Mouse (Mus musculus): ENCODE results near the gene Wbp2. TPM values are rescaled to one million over a fixed set of nuclear protein-coding genes. Genes with fewer than 3 reads are reported as not detected.
"Not testable (repeated sequence)": the region's sequence is repeated elsewhere in the genome, so short reads cannot be mapped to it uniquely, and the experiment has no call there.

Gene Wbp2
- total RNA-seq, 2 experiments from 2014 or later = 388 to 420 TPM

DNA sequence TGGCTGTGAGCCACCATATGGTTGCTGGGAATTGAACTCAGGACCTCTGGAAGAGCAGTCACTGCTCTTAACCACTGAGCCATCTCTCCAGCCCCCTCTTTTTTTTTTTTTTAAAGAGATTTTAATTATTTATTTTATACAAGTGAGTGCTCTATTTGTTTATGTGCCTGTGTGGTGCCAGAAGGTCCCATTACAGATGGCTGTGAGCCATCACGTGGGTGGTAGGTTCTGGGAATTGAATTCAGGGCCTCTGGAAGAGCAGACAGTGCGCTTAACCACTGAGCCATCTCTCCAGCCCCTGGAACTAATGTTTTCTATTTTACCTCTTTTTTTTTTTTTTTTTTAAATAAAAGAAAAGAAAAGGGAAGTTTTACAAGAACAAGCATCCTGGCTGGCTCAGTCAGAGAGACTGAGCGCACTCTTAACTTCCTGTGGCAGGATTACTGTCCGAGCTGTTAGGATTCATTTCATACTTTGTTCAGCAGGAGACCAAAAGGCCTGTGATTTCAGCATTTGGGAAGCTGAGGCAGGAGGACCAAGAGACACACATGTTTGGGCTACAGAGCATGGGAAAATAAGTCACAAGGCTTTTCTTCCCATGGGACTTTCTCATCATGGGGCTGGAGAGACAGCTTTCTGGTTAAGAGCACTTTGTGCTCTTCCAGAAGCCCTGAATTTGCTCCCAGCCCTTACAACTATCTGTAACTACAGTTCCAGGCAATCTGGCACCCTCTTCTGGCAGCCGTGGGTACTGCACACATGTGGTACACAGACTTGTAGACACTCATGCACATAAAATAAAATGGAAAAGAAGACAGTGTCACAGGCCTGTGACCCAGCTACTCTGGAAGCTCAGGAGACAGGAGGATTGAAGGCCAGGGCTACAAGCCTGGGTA, 9.7 kb upstream of the Wbp2 start:
- DNase-seq (ENCODE audit: low spot score in 2 of 2) = no peak
- intact Hi-C loops (cut with DNase I) = no loop called here

DNA sequence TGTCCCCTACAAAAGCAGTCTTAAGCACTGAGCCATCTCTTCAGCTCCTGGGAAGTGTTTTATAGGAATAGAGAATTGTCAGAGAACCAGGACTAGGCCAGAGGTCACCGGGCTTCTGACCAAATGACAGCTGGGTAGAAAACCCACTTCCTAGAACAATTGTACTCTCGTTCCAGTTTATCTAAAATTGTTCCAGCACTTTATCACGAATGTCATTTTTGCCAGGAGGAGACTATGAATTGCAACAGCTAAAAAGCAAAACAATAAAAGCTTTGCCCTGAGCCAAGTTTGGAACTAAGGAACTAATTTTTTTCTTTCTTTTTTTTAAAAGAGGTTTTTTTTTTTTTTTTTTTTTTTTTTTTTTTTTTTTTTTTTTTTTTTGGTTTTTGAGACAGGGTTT, 8.8 kb upstream of the Wbp2 start:
- DNase-seq (ENCODE audit: low spot score in 2 of 2) = no peak
- intact Hi-C loops (cut with DNase I) = no loop called here

DNA sequence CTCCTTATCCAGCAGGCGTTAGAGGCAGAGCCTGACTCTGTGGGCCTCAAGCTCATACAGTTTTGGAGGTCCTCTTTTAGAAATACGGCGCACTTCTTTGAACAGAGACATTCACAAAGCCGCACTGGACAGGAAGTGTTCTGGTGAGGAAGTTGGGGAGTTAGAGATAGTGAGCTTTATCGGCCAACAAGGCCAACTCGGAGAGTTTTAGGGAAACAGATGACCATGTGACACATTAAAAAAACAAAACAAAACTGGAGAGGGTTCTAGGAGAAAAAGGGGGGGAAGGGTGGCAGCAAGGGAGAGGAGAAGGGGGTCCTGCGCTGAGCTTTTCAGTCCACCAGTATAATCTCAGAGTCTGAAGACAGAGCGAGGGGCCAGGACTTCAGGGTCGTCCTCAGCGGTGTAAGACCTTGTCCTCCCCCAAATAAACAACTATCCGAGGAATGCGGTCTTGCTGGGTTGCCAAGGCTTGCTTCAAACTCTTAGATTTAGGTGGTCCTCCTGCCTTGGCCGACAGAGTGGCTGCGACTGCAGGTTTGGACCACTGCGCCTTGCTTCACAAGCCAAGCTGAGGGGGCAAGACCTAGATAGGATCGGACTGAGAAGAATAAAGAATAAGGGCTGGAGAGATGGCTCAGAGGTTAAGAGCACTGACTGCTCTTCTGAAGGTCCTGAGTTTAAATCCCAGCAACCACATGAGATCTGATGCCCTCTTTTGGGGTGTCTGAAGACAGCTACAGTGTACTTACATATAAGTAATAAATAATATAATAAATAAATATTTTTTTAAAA, 7.2 kb upstream of the Wbp2 start:
- DNase-seq (ENCODE audit: low spot score in 2 of 2) = no peak
- intact Hi-C loops (cut with DNase I) = no loop called here

DNA sequence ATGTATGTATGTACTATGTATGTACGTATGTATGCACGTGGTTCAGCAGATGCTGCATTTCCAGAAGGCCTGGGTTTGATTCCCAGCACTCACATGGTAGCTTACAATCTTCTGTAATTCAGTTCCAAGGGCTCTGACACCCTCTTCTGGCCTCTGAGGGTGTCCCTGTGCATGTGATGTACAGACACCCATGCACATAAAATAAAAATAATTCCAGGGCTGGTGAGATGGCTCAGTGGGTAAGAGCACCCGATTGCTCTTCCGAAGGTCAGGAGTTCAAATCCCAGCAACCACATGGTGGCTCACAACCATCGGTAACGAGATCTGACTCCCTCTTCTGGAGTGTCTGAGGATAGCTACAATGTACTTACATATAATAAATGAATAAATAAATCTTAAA, 6.2 kb upstream of the Wbp2 start:
- intact Hi-C loops (cut with DNase I); DNase-seq (ENCODE audit: low spot score in 2 of 2): not testable (repeated sequence)

DNA sequence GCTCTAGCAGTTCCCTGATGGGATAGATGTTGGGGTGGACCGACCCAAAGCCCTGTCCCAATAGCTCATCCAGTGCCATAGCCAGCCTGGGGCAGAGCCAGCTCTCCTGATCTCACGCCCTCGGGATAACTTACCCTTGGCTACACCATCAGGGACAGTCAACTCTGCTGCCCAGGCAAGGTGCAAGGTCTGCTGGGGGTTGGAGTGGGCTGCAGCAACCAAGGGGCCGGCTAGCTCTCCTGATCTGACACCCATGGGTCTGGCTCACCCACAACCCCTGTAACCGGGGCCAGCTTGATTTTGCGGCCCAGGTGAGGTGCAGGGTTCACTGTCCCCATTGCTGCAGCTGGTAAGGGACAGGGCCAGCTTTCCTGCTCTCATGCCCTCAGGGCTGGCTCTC, 4.8 kb upstream of the Wbp2 start:
- DNase-seq (ENCODE audit: low spot score in 2 of 2) = no peak
- intact Hi-C loops (cut with DNase I) = no loop called here

DNA sequence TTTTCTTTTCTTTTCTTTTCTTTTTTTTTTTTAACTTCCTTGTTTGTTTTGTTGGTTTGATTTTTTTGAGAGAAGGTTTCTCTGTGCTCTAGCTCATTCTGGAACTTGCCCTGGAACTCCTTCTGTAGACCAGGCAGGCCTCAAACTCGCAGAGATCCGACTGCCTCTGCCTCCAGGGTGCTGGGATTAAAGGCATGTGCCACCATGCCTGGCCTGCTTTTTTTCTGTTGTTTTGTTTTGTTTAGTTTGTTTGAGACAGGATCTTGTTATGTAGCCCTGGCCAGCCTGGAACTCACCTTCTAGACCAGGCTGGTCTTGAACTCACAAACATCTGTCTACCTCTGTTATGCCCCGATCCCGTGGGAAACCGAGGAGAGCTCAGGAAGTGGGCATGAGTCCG, 2.8 kb upstream of the Wbp2 start:
- intact Hi-C loops (cut with DNase I) = no loop called here
- no peak for DNase-seq (ENCODE audit: low spot score in 2 of 2)

DNA sequence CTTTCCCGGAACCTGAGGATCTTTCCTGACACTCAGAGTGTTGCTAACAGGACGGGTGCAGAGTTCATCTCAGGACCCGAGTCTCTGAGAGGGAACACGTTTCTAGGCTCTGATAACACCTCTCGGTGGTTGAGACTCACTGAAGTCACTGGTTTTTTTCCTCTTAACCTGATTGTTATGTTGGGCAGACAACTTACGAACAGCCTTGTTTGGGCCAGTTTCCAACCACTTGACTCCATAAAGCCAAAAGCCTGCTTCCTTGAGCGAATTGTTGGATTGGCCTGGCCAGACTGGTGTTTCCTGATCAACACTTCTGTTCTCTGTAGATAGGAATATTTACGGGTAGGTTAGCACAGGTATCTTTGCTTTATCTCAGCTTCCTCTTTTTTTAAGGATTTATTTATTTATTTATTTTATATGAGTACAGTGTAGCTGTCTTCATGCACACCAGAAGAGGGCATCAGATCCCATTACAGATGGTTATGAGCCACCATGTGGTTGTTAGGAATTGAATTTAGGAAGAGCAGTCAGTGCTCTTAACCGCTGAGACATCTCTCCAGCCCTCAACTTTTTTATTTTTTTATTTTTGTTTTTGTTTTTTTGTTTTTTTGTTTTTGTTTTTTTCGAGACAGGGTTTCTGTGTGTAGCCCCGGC, 2.1 kb upstream of the Wbp2 start:
- DNase-seq (ENCODE audit: low spot score in 2 of 2) = no peak
- intact Hi-C loops (cut with DNase I) = no loop called here

DNA sequence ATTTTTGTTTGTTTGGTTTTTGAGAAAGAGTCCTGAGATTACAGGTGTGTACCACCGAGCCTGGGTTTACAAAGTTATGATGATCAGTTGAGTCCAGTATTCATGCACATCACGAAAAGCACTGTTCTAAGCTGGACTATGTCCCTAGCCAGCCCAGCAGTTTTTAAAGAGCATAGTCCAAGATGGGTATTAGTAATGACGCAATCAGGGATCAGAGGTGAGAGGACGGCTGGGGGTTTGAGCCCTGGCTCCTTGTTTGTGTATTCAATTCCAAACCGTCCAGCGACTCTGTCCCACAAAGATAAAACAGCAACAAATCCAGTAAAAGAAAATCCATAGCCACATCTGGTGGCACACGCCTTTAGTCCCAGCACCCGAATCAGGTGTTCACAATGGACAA, 1.4 kb upstream of the Wbp2 start:
- intact Hi-C loops (cut with DNase I) = no loop called here
- DNase-seq (ENCODE audit: low spot score in 2 of 2) = no peak

DNA sequence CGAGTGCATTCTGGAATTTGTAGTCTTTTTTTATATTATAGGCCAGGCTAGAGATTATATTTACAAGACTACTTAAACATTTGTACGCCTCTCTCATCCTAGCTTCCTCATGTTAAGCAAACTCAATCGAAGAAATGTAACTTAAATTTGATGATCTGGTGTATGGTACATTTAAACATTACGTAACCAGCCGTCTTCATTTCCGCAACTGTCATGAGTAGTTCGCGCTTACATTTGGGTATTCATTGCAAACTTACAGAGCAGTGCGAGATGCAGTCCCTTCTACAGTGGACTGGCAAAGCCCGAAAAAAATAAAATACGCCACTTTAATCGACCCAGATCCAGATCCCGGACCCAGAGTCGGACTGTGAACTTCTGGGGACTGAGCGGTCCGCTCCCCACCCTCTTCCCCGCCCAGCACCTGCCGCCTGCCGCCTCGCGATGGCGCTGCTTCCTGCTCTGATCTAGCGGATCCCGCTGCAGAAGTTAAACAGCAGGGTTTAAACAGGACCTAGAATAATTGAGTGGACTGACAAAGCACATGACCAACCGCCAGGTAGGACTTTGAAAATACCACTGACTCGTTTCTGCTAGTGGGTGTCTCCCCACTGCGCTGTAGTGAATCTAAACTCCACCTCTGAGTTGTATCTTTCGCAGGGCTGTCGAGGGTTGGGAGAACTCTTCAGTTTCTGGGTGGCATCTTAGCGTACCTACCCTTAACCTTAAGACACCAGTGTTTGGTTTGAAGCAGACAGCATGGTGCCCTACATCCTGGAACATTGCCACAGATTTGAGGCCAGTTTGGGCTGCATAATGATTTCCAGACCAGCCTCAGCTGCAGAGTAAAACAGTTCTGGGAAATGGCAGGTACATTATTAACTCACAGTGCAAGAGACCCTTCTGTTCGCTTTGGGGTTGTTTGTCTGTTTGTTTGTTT, 667 bp upstream of the Wbp2 start:
- peak; percentile 79 to 82 for DNase-seq (ENCODE audit: low spot score in 2 of 2)
- intact Hi-C loops (cut with DNase I) = loop anchor here (1.0 to 2.0 kb wide), 3 partner anchors 43 to 57 kb away; partner anchors contain the start of genes Mrpl38 and Unk

DNA sequence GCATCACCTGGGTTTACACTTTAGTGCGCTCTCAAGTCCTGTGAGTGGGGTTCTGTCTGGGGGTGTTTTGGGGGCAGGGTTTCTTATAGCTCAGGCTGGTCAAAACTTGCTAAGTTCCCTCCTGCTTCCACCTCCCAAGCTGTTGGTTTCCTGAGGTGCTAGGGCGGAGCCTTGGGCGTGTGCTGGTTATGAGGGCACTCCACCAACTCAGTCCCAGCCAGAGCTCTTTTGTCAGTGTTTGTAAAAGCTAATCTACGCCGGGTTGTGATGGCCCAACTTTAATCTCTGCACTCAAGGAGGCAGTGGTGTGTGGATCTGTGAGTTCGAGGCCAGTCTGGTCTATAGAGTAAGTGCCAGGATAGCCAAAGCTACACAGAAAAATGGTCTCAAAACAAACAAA, 2.6 kb downstream of the Wbp2 start:
- intact Hi-C loops (cut with DNase I) = no loop called here

DNA sequence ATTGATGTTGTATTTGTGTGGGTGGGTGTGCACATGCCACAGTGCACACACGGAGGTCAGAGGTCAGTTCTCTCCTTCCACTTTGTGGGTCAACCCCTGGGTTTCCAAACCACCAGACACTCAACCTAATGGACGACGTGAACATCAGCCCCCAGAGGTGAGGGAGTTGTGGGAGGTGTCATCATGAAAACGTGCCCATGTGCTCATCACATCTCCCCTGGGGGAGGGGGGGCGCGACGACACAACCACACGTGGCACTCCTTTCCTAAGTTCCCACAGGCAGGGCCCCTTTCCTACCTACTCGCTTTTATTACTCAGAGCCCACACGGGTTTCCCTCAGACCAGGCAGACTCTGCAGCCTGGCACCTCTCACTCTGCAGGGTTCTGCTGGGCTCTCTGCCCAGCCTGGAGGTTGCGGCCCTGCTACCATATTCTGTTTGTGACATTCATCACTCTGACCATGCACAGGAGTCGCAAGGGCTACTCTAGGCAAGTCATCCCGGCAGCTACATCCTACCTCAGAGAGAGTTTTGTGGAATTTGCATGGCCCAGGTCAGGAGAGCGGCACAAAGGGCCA, 3.6 kb downstream of the Wbp2 start:
- DNase-seq (ENCODE audit: low spot score in 2 of 2) = no peak
- intact Hi-C loops (cut with DNase I) = no loop called here

More for the DNA sequence above, 2.6 kb downstream of the Wbp2 start:
- DNase-seq (ENCODE audit: low spot score in 2 of 2) = no peak

DNA sequence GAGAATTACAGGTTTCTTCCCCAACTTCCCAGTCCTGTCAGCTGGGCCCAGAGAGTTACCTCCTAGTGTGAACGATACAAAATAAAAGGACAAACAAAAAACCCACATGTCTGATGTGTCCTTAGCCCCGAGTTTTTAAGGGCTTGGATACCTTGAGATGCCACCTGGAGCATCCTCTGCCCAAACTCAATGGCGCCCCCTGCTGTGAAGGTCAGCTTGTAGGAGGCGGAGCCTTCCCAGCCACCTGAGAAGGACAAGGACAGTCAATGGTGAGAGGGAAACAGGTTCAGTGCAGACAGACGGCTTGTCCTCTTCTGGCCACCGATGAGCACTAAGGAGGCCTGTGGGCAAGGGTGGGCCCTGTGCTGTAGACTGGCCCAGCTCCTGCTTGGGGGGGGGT, 5.7 kb downstream of the Wbp2 start:
- DNase-seq (ENCODE audit: low spot score in 2 of 2) = peak in 1 of 2 experiments; percentile 29
- intact Hi-C loops (cut with DNase I) = no loop called here

DNA sequence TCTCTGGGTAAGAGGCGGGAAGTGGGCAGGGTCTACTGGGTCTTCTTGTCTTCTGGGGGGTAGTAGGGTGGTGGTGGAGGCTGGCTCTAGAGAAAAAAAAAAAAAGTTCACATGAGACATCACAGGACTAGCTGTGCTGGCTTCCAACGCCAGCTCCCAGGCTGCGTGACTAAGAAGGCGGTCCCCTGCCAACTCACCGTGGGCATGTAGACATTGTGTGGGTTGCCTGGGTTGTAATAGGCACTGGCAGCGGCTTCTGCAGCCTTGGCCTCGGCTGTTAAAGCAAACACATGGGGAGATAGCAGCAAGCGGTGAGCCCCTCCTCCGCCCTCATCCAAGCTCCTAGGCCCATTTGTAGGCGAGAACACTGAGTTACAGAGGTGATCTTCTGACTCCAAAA, 7.3 kb downstream of the Wbp2 start:
- intact Hi-C loops (cut with DNase I) = no loop called here
- DNase-seq (ENCODE audit: low spot score in 2 of 2) = peak; percentile 84 to 87

DNA sequence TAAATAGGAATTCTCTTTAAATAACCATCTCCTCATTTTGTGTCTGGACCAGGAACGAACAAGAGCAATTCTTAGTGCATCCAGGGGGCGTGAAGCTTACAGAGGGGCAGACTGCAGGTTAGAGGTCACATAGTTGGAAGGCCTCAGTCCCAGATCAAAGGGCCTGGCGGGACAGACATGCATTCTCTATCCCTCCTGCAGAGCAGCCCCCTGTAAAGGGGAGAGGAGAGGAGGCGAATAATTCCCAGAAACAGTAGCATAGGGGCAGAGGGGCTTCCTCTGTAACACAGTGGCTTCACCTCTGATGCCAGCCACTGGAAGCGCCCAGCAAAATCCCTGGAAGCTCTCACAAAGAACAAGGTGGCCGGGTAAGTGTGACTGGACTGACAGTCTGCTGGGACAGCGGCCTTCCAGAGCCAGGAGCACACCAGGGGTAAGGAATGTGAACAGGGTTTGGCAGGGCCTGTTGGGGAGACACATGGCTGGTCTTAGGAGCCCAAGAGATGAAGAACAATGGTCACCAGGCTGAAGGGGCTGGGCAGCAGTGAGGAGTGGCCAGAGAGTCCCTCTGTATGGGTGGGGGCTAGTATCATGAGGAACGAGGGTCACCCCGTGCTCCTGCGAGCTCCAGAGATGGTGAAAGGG, 8.0 kb downstream of the Wbp2 start:
- DNase-seq (ENCODE audit: low spot score in 2 of 2) = peak in 1 of 2 experiments; percentile 5
- intact Hi-C loops (cut with DNase I) = no loop called here

DNA sequence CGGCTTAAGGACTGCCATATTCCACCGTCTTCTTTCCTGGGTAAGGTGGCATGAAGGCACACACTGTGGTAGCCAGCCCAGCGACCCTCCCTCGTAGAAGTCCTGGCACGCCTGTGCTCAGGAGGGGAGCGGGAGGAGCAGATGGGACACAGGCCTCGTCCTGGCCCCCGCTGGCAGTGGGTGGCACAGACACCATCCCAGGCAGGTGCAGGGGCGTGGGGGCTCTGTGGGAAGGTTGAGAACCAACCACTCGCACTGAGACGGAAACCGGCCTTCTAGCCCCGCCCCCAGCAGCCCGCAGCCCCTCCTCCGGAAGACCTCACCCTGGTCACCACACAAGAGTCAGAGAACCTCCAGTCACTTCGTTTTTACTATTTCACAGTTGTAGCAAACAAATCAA, 8.6 kb downstream of the Wbp2 start:
- intact Hi-C loops (cut with DNase I) = no loop called here
- DNase-seq (ENCODE audit: low spot score in 2 of 2) = peak in 1 of 2 experiments; percentile 42

DNA sequence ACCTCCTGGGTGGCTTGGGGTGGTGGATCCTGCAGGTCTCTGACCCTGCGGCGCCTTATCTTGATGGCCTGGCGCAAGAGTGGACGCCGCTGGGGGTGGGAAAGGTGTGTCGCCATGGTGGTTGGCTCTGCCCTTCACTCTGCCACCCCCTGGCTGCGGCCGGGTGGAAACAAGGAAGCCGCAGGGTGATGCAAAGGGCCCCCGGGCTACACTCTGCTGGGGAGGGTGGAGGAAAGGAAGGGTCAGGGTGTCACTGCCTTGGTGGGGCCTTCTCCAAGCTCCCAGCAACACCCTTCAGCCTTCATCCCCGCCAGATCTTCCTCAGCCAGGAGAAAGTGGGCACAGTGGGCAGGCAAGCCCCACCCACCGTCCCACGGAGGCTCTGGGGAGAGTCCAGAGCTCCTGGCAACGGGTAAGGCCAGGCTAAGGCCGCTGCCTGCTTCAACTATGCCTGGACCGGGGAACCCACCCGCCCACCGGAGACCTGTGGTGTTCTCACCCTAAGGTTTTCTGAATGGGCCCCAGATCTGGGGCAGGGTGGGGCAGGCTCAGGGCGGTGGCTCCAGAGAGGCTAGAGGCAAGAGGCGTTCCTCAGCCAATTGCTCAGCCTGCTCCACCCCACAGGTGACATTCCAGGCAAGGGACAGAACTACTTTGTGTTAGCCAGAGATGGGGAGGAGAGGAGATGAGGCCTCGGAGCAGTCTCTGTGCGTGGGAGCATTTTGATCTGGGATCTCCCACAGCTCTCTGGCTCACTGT, 9.2 kb downstream of the Wbp2 start, which contains the start of gene Unc13d:
TSS of gene Unc13d (minus strand) at position 516 of the 759 bp plus-strand sequence.
- DNase-seq (ENCODE audit: low spot score in 2 of 2) = peak in 1 of 2 experiments; percentile 6

DNA sequence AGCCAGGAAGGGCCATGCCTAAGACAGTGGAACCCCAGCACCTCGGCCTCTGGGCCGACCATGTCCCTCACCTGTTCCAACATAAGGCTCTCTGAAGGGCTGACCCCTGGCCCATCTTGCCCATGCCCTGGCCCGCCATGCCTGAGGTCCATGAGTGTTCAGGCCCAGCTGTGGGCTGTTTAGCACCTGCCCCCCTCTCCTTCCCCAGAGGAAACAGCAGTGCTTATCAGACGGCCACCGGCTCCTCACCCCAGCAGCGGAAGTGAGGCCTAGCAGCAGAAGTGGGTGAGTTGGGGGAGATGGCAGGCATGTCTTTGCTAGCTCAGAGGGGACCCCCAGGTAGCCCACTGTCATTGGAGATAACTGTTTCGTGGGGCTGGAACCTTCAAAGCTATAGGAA, 10.0 kb downstream of the Wbp2 start:
- DNase-seq (ENCODE audit: low spot score in 2 of 2) = no peak
- intact Hi-C loops (cut with DNase I) = no loop called here

More for the DNA sequence above, 9.2 kb downstream of the Wbp2 start, which contains the start of gene Unc13d:
- intact Hi-C loops (cut with DNase I) = no loop called here

DNA sequence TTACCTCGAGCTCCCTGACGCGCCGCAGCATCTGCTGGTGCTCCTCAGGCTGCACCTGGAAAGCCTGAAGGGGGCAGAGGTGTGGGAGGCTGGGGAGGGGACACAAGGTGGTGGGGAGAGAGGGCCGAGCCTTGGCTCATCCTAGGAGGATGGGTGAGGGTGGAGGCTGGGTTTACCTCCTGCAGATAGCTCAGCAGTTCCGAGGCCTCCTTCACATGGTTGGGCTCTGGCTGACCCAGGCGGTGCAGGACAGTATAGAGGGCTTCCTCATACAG, 10.6 kb downstream of the Wbp2 start:
- DNase-seq (ENCODE audit: low spot score in 2 of 2) = no peak
- intact Hi-C loops (cut with DNase I) = no loop called here

Data from left cerebral cortex, postnatal 36 days (tissue).